Mouse (Mus musculus) splenic B cell, adult 2 months (primary cell): Measurements from ENCODE around the gene Prkn.

Source experiments
- DNase-seq: peaks from one replicate; pipeline ENCODE4 v3.0.0-alpha.2; 2011; ENCODE audit warnings: low read depth, low spot score
- H3K27me3 ChIP-seq: 2 replicates; pipeline ENCODE4 v1.6.1; 2012; ENCODE audit warnings: mild to moderate bottlenecking, low read length, moderate library complexity, mixed read lengths; ENCODE audit not compliant: control insufficient read depth, poor library complexity, insufficient read depth, severe bottlenecking
- H3K36me3 ChIP-seq: 2 replicates; pipeline ENCODE4 v1.6.1; 2012; ENCODE audit warnings: mild to moderate bottlenecking, low read length, moderate library complexity, mixed read lengths; ENCODE audit not compliant: control insufficient read depth, poor library complexity, insufficient read depth, severe bottlenecking

Gene Prkn

DNA sequence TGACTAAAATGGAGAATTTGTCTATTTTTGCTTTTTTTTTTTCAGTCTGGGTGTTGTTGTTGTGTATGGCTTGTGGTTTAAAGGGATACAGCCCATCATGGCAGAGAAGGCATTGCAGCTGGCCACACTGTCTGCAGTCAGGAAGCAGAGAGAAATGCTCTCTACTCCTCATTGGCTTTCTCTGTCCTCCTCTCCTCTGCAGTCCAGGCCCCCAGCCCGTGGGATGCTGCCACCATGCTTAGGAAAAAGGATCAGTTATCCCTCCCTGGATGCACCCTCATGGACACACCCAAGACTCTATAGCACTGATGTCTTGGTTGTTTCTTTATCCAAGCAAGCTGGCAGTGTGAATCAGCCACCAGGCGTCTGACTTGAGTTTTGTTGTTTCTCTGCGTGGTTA, 1107.3 kb downstream of the Prkn start:
- Histone ChIP-seq H3K27me3 (no peaks in the 10 kb centered on the region), H3K36me3 (no peaks in the 10 kb centered on the region)
- DNase-seq = no peak

DNA sequence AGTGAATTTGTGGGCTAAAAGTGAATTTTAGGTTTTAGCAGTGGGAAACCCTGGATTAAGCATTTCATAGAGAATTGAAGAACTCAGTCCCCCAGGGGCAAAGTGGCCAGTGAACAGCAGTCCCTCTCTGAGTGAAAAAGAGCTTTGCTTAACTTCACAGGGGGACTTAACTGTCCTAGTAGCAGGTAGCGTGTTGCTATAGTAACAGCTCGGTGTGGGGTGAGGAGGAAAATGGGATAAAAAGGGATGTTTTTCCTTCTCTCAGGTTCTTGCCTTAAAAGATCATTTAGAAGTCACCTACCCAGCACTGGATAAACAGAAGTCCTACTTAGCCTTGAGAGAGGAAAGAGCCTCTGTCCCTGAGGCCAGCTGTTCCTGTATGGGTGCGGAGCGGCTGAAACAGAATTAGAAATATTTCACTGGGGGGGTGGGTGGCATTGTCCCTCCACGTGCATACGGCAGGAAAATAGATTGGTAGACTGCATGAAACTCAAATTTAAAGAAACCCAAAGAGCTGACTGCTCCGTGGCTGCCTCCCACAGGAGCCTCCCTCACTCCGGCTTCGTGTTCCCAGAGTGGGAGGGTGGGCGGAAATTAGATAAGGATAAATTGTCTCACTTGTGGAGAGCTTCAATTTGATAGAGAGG, 1109.5 kb downstream of the Prkn start:
- Histone ChIP-seq H3K27me3 (no peaks in the 10 kb centered on the region), H3K36me3 (no peaks in the 10 kb centered on the region)
- no peak for DNase-seq

DNA sequence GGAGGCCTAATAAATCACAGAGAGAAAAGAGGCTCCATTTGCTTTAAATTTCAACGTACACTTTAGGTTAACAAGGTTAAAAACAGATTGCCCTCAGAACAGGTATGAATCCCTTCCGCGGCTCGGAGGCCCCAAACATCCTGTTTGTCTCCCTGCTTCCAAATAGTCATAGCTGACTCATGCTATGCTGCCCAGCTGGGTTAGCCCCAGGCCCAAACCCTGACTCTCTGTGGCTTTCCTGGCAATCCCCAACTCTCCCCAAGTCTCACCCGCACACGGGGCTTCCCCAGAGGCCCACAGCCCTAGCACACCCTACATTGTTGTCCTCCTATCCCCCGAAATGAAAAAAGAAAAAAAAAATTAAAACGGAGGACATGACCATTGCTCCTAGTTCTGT, 1110.0 kb downstream of the Prkn start:
- Histone ChIP-seq H3K27me3 (no peaks in the 10 kb centered on the region), H3K36me3 (no peaks in the 10 kb centered on the region)
- DNase-seq = no peak

DNA sequence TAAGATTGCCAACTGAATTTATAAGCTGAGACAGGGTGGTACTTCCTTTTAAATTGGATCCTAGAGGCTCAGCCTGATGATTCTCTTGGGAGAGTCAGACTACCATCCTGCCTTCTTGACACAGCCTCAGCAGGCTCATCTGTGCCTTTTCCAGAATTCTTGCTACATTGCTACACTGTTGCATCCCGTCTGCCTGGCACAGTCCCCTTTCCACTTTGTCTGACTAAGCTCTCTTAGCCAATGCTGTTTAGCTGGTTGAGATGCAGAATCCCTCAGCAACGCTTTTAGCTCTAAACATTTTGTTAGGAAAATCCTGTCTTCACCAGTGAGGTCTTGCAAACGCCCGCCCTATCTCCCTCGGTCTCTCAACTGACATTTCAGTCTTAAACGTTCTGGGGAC, 1115.1 kb downstream of the Prkn start:
- no peaks in the 10 kb centered on the region for H3K36me3 ChIP-seq
- H3K27me3 ChIP-seq = no peaks in the 10 kb centered on the region
- no peak for DNase-seq

DNA sequence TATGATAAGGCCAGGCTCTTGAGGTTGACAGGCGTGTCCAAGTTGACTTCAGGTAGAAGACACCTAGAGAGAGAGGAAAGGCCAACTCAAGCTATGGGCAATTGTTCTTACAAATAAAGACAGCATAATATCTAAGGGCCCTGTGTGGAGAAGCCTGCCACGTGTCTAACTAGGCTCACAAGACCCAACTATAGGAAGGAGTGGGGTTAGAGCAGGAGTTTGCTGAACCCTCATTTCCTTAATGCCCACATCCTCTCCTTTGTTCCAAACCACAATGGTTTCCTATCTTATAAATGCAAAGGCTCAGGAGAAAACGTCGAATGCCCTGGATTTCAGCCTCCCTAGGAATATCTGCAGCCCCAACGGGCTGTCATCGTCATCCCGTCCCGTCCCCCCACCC, 1120.3 kb downstream of the Prkn start:
- Histone ChIP-seq H3K36me3 (no peaks in the 10 kb centered on the region), H3K27me3 (no peaks in the 10 kb centered on the region)
- no peak for DNase-seq

DNA sequence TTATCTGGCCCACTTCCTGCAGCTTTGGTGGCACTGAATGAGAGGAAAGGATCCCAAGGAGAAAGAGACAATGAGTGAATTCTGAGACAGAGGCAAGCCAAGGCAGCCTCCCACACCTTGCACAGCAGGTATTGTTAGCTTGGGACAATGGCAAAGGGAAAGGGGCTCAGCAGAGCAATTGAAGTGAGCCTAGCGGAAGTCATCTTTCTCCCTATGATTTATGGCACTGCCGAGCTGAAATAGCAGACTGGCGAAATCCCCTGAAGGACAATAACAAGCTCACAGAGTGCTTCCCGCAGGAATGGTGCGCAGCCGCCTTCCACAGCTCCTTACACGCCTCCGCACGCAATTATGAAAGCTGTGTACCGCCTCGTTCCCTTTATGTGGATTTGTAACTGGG, 1122.6 kb downstream of the Prkn start:
- H3K27me3 ChIP-seq = no peaks in the 10 kb centered on the region
- DNase-seq = no peak
- no peaks in the 10 kb centered on the region for H3K36me3 ChIP-seq

DNA sequence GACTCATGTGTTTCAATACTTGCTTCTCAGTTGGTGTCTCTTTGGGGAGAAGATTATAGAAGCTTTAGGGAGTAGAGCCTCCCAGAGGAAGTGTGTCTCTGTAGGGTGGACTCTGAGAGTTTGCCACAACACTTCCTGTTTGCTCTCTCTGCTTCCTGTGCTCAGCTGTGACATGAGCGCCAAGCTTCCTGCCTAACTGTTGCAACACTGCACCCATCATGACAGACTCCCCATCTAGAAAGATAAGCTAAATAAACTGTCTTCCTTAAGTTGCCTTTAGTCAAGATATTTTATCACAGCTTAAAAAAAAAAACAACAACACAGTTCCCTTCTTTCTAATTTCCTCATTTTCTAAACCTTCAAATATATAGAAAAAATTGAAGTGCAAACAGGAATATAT, 1130.0 kb downstream of the Prkn start:
- no peak for DNase-seq
- H3K36me3 ChIP-seq = no peaks in the 10 kb centered on the region
- H3K27me3 ChIP-seq = no peaks in the 10 kb centered on the region

DNA sequence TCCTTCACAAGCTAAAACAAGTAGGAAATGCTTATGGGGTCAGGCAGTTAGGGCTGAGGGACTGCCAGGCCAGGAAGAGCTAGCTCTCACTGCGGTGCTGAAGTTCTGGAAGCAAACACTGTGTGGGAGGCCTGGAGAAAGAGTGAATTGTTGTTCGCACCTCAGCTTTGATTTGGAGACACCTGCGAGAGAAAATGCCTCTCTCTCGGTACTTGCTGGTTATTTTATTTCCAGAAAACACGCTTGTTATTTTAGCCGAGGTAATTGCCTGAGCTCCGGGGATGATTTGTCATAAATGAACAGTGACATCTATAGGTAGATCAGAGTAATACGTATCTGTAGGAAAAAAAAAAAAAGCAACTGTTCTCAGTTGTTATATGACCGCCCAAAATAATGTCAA, 1132.4 kb downstream of the Prkn start:
- no peak for DNase-seq
- Histone ChIP-seq H3K36me3 (no peaks in the 10 kb centered on the region), H3K27me3 (no peaks in the 10 kb centered on the region)

DNA sequence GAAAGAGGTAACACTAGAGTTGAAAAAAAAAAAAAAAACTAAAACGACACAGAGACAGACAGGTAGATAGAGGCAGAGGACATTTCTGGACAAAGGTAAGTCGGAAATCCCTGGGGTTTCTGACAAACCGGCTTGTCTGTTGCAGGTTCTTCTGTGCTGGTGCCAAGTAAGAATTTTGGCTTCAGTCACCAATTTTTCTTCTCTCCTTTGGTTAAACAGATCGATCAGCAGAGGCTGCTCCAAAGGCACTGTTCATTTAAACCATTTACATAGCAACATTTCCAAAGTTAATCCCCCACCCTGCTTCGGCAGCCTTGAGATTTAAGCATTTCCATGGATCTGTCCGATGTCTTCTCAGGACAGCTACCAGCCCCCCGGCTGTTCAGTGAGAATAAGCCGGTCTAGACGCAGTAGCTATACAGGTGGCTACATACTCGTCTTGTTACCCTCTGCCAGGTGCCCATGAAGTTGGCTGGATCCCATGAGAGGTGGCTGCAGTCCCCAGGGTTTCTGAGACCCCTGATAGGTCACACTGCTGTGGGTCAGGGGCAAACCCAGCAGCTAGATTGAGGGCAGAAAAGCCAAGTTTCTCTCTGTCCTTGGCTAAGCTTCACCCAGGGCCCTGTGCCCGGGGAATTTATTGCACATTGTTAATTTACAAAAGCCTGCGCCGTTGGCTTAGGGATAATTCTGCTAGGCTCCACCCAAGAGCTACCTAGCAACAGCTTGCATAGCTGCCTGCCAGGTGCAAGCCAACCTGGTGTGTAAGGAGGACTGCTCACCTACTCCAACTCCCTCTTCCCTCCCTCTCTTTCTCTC, 1133.0 kb downstream of the Prkn start:
- H3K27me3 ChIP-seq = no peaks in the 10 kb centered on the region
- no peak for DNase-seq
- no peaks in the 10 kb centered on the region for H3K36me3 ChIP-seq

DNA sequence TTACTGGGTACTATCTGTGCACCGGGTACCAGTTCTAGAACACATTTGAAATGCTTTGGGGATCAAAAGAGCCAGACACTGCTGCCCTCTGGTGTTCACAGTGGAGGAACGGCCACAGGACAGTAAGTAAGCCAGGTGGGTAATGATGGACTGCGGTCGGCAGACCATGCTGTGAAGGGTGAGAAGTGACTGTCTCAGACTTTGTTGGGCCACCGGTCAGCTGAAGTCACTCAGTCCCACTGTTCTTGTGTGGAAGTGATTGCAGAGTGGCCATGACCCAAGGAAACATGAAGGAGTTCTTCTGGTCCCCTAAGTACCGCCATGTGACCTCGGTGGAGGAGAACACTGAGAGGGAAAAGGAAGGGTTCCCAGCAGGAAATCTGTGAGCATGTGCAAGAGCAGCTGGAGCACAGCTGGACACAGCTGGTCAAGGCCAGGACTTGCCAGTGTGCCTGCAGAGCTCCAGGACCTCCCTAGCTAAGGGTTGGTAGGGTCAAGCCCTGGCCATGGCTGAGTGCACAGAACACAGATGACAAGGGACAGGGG, 1135.0 kb downstream of the Prkn start:
- no peak for DNase-seq
- H3K27me3 ChIP-seq = no peaks in the 10 kb centered on the region
- H3K36me3 ChIP-seq = no peaks in the 10 kb centered on the region

DNA sequence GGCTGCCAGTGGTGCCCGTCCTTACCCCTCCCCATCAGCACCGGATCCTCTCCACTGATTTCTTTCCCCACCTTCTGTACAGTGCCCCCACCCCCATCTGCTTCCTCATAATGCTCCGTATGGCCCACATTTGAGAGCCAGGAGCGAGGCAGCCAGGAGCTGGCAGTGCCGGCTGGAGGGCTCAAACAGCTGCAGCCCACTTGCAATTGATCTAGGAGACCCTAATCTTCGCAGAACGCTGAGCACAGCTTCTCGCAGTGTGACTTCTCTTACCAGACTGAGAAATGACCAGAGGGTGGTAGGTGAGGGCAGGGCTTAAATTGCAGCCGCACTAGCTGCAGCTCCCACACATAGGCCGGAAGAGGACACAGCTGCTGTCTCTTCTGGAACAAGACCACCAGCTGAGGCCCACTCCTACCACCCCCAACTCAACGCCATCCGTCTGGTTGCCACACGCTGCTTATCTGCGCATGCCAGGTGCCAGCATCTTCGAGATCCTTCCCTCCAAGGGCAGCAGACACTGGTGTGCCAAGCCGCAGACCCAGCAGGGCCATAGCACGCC, 1138.2 kb downstream of the Prkn start:
- H3K36me3 ChIP-seq = no peaks in the 10 kb centered on the region
- H3K27me3 ChIP-seq = no peaks in the 10 kb centered on the region
- DNase-seq = no peak

DNA sequence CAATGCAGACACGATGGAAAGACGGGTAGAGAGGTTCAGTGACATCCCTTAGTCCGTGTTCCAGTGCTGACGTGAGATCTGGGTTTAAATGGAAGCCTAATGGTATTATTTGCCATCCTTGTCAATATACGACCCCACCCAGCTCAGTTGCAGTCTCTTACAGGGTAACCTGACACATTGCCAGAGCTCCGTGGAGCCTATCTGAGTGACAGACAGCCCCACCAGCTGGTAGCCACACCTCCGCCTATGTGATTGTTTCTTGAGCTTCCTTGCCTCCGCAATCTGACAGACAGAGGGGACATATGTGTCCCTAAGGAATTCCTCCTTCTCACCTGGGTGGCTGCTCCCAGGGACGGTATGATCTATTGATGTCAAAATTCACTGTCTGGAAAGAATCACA, 1141.5 kb downstream of the Prkn start:
- Histone ChIP-seq H3K36me3 (no peaks in the 10 kb centered on the region), H3K27me3 (no peaks in the 10 kb centered on the region)
- no peak for DNase-seq

DNA sequence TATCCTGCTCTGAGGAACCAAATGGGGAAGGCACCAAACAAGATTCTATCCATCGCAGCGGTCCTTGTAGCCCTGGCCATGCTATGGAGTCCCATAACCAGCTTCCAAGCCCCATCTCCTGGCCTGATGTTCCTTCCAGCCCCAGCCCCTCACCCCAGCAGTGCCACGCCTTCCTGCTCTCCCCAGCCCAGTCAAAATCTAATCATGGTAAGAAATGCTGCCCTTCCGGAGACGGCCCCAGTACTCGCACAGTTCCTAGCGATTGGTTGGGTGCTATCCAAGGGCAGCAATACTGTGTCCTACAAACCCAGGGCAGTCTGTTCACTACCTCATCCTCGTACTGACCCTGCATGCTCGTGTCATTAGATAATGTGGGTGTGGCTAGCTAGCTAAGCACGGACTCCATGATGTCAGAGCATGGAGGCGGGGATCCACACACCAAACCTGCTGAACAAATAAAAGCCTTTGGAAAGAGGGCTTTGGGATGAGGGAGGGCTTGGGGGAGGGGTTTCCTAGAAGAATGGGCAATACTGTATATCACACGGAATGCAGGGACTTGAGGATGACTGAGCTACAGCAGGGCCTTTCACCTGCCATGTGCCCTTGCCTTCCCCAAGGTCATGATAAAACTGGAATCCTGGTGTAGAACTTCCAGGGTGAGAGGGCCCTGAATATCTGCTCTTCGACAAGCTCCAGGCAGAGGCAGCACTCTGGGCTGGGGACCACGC, 1148.1 kb downstream of the Prkn start:
- Histone ChIP-seq H3K27me3 (no peaks in the 10 kb centered on the region), H3K36me3 (no peaks in the 10 kb centered on the region)
- no peak for DNase-seq

DNA sequence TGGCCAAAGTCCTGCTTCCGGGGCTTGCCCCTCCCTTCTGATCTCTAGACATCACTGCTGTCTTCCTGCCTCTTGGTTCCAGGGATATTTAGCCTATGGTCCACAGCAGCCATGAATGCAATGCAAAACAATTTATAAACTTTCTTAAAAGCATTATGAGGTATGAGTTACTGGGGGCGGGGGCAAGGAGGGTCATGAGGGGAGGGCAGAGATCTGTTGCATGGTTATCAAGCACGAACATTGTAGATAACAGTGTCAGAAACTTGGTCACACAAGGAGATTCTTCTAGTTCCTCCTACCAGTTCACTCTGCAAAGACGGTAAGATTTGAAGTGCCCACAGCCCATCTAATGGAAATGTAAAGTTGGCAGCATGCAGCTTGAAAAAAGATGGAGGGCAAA, 1149.1 kb downstream of the Prkn start:
- Histone ChIP-seq H3K27me3 (no peaks in the 10 kb centered on the region), H3K36me3 (no peaks in the 10 kb centered on the region)
- no peak for DNase-seq
